Mouse (Mus musculus): ENCODE measurements at regions not wholly inside any gene's neighbourhood (a gene's known extent, or its start where the extent isn't known, plus 50 kb on each side); places are given as distances from the start of the nearest gene placed in this dataset.
A peak's percentile ranks its signal among the peaks of the same experiment; 100 is the strongest.

DNA sequence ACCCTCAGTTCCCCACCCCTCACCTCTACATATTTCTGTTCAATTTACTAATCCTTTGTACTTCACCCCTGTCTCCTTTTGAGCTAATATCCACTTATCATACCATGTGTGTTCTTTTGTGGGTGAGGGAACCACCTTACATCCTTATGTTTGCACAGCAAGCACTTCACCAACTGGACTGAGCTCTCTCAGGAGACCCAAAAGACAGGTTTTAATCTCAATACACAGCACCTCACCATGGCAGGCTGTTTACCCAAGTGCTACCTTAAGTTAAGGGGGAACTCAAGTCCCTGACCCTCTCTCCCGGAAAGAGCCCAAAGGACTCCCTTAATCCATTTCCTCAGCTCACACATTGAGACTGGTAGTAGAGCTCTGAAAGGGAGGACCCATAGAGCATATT is 62.3 kb upstream of the Agr3 start:
- DNase-seq (ENCODE audit: low read depth) = no peak

DNA sequence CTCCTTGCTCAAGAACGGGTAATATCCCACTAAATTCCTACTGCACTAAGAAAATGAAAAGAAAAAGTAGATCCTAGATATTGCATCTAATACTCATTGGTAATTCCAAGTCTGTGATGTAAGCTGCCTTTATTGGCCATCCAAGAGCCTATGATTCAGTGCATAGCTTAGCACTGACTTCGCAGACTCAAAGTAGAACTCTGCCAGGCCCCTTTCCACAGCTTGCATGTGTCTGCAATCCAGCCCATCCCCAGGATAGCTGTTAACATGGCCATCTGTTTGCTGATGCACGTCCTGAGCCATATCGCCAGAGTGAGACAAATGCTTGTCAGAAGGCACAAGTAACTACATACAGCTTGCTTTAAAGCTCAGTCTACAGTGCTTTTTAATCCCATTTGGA is 72.3 kb upstream of the Agr3 start:
- DNase-seq (ENCODE audit: low read depth) = no peak

DNA sequence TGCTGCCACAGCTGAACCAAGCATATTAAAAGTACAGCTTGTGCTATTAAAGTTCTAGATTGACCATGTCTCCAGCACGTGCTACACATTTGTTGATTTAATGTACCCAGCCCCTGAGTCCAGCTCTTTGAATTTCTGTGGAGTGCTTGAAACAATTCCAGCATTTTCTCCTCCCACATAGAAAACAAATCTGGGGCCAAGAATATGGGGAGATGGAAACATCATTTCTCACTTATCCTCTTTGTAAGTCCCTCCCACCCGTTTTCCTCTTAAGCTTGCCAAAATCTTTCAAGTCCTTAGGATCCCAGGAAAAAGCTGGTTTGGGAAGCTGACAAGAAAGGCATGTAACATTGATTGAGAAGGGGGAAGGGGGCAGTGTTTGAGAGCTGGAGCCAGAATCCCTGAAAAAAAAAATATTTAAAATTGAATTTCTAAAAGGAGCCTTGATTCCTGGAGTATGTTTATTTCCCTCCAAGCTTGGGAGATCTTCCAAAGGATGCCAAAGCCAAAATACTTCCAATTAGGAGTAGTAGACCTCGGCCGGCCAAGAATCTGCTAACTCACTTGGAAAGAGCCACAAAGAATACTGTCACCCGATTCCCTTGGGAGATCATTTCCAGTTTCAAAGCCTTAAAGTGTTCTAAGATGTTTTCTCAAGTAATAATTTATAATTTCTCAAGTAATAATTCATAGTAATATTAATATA is 78.4 kb upstream of the Agr3 start:
- DNase-seq (ENCODE audit: low read depth) = no peak

DNA sequence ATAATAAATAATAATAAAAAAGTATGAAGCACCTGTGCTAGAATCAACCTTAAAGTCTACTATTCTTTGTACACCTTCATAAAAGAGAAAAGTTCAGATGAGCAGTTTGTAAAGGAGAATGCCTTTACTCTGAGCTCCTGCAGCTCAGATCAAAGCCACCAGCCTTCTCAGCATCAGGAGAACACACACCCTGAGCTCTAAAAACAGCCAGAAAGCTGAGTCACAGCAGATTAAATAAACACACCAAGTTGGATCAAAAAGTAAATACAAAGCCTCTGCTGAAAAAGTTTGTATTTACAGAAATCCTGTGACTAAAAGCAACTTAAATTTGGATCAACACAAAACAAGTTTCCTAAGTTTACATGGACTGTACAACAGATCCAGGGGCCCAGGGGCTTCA is 88.5 kb upstream of the Agr3 start:
- DNase-seq (ENCODE audit: low read depth) = no peak

DNA sequence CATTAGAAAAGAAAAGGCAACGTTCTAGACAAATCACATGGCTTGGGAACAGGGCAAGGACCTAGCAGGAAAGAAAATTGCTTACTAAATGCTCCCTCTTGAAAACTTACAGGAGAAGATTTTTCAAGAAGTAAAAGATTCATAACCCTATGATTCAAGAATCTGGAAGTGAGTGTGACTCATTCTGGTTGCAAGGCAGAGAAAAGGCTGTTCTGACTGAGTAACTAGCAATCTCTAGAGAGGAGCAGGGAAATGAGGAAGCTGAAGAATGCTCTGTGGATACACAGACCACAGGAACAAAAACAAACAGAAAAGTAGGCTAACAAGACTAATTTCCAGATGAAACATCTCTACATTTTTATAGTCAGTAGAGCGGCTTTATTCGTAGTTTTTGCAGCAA is 92.1 kb upstream of the Agr3 start:
- DNase-seq (ENCODE audit: low read depth) = no peak

- DNase-seq (ENCODE audit: low read depth) = no peak
Measured at GRCm38 (mm10) chr12:35831922-35832512, 93.4 kb upstream of the Agr3 start.

DNA sequence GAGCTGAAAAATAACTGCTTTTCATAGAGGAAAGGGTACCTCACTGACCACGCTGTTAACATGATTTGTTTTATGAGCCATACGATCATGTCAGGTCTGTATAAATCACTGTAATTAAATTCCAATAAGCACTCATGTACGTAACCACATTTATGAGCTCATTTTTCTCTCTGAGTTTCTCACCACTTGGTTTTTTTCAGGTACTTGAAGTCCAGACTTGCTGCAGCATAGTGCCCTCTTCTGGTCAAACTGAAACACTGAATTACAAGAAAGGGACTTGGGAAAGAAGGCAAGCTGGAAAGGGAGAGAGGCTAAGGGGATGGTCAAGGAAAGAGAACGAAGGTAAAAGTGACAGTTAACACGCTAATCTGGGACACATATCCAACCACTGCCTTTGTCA is 94.2 kb upstream of the Agr3 start:
- DNase-seq (ENCODE audit: low read depth) = peak; percentile 24

DNA sequence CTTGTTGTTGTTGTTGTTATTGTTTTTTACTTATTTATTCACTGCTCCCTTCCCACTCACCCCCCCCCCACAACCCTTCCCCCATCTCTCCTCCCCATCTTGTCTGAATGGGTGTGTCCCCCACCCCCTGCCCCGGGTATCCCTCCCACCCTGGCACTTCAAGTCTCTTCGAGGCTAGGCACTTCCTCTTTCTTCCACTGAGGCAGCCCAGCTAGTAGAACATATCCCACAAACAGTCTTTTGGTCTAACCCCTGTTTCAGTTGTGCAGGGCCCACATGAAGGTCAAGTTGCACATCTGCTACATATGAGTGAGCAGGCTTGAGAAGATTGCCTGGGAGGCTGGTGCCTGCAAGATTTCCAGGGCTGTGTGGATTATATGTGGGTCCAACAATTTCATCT is 97.6 kb upstream of the Agr3 start:
- no peak for DNase-seq (ENCODE audit: low read depth)

DNA sequence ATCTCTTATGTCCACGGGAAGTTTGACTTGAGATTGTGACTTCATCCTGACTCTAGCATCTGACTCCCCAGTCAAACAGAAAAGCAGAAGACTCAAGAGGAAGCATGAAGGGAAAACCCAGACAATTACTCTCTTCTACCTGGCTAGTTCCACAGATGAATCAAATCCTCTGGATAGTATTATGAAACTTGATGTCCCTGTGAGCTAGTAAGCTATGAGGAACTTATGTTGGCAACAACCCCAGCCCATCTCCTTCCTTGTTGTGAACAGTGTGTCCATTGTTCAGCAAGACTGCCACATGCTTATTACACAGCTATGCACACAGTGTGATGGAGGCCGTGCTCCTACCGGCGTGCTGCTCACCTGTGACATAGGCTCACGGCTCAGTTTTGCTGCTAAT is 98.4 kb upstream of the Agr3 start:
- DNase-seq (ENCODE audit: low read depth) = no peak

DNA sequence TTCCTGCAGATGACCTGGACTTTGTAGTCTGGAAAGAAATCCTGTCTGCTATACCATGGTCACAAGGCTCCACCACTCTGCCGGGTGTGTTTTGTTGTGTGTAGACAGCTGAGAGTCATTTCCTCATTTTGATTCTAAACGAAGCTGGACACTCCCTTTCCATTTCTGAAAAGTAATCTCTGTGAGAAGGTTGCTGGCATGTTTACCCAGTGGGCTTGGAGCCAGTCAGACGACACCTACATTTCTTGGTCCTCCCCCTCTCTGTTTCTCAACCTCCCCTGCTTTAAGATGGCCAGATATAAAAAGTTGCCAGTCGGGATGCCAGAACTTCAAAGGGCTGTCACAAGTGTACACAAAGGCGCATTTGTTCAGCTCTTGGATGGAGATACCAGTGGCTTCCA is 100.8 kb upstream of the Agr3 start:
- no peak for DNase-seq (ENCODE audit: low read depth)

- DNase-seq (ENCODE audit: low read depth) = no peak
Measured at GRCm38 (mm10) chr12:35799261-35799660, 126.2 kb upstream of the Agr3 start.

GRCm38 (mm10) chr12:35775396-35775795 is 150.0 kb upstream of the Agr3 start:
- no peak for DNase-seq (ENCODE audit: low read depth)

GRCm38 (mm10) chr12:35770387-35771024 is 154.9 kb upstream of the Agr3 start:
- DNase-seq (ENCODE audit: low read depth) = no peak

- DNase-seq (ENCODE audit: low read depth) = no peak
Measured at GRCm38 (mm10) chr12:35758916-35759315, 166.5 kb upstream of the Agr3 start.

DNA sequence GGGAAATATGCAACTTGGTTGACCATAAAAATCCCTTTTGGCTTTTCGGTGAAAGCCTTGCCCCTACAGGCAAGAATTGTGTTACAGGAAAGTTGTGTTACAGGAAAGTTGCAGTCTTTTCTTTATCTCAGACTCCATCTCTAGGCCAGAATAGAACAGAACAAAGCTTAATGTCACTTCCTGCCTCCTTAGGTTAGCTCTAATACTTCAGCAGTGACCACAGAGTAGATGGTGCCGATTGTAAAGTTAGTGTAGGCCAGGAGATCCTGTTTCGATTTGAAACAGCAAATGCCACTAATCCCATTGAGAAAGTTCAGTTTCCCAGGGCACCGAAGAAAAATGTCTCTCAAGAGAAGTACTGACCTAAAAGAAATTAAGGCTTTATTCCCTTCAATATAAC is 170.3 kb upstream of the Agr3 start:
- DNase-seq (ENCODE audit: low read depth) = no peak

DNA sequence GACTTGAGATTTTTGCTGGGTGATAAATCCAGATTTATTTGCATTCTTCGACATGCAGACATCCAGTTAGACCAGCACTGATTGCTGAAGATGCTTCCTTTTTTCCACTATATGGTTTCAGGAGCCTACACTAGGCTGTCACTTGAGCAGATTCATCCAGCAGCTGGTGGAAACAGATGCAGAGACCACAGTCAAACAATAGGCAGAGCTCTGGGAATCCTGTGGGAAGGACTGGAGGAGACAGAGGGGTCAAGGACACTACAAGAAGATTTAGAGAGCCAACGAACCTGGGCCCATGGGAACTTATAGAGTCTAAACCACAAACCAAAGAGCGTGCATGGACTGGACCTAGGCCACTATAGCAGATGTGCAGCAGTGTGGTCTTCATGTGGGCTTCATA is 177.4 kb upstream of the Agr3 start:
- no peak for DNase-seq (ENCODE audit: low read depth)

- no peak for DNase-seq (ENCODE audit: low read depth)
Measured at GRCm38 (mm10) chr12:35746691-35747299, 178.6 kb upstream of the Agr3 start.

GRCm38 (mm10) chr12:35742729-35743128 is 182.7 kb upstream of the Agr3 start:
- DNase-seq (ENCODE audit: low read depth) = no peak

- DNase-seq (ENCODE audit: low read depth) = no peak
Measured at GRCm38 (mm10) chr12:35736427-35736826, 189.0 kb upstream of the Agr3 start.

DNA sequence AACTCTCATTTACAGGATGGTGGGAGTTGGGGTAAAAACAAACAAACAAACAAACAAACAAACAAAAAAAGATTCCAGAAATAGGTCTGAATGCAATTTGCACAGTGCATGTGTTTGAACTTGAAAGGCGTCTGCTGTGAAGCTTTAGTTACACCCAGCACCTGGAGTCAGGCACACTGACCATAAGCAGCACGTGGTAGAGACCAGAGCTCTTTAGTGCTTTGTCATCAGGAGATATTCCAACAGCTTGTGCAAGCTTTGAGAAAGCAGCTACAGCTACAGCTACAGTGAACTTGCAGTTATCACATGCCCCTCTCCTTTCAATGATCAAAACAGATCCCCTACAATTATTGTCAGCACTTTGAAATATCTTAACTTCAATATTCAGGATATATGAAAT is 190.4 kb upstream of the Agr3 start:
- DNase-seq (ENCODE audit: low read depth) = no peak

DNA sequence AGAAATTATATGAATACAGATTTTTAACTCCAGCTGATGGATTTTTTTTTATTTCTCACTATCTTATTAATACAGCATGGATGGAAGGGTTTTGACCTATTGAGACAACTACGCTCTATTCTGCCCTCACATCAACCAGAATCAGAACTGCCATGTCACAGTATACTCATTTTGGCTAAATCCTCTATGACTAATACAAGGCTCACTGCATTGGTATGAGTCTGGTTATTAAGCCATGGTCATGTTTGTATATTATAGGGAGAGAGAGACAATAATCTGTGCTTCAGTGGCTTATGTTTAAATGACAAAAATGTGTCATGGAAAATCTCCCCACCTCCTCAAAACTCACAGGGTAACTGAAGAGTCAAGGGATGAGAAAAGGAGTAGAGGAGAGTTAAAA is 191.0 kb upstream of the Agr3 start:
- DNase-seq (ENCODE audit: low read depth) = no peak

- DNase-seq (ENCODE audit: low read depth) = no peak
Measured at GRCm38 (mm10) chr12:35733580-35733979, 191.8 kb upstream of the Agr3 start.

- DNase-seq (ENCODE audit: low read depth) = no peak
Measured at GRCm38 (mm10) chr12:35725910-35726309, 191.1 kb upstream of the Ahr start.
